Comparison of ENCODE assay signal across 14 mouse cellular contexts in the genomic region with DNA sequence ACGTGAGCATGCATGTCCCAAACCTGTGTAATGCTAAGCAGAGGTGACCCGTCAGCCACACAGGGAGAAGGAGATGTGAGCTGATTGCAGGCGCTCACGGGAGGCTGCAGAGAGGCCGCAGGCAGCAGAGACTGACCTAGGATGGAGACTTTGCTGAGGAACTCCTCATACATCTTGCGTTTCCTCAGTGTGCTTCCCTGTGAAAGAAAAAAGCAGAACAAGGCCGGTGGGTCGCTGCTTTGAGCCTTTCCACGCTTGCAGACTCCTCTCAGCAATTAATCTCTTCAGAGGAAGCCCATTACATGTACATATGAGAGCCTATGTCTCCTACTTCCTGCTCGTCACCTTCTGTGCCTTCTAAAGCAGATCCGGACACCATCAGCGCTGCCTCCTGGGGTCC.
"Had no signal": no experiment of that assay in that cellular context is flagged by ENCODE, and none has a peak within 500 bp of the region (broad histone marks: within the 10 kb centered on the region; RNA-seq: fewer than 3 reads in every experiment).

No protein-coding gene starts in this region.

- DNase-seq: gastrocnemius, postnatal 14 days; gastrocnemius, postnatal 36 days; heart, adult 18-20 months; heart, postnatal 10 days; heart, postnatal 4 days; kidney, adult 11 months; kidney, adult 2 months; kidney, adult 9 months; kidney, postnatal 14 days; kidney, postnatal 36 days; liver; liver, embryonic 13.5 days had no signal

- ATAC-seq: hindbrain, postnatal 0 days; intestine, embryonic 16.5 days had no signal
